ENCODE assay signal across 8 mouse cellular contexts in genomic region chr11:116433356-116434286, GRCm38 (mm10). TPM values are rescaled to one million over a fixed set of nuclear protein-coding genes. Genes with fewer than 3 reads are reported as not detected.
A peak's percentile ranks its signal among the peaks of the same experiment; 100 is the strongest.
DNase-seq lines count a peak whose midpoint lies in the region; ATAC-seq and TF ChIP-seq lines count a peak whose summit lies in the region.

Ubald2 (plus strand) TSS chr11:116434094.

- H3K9me3 ChIP-seq in erythroblast, embryonic 14.5 days (ENCODE audit: control insufficient read depth, low read length) = no peaks in the 10 kb centered on the region
- no peaks in the 10 kb centered on the region for H3K9me3 ChIP-seq in heart, embryonic 11.5 days (replicated peaks; ENCODE audit: control insufficient read depth, low read length)
- no peaks in the 10 kb centered on the region for H3K9me3 ChIP-seq in kidney, embryonic 16.5 days (ENCODE audit: low read length)

- no peaks in the 10 kb centered on the region for H3K27me3 ChIP-seq in C2C12 (ENCODE audit: control insufficient read depth, insufficient read depth, insufficient read length)
- H3K27me3 ChIP-seq in erythroblast, embryonic 14.5 days (ENCODE audit: control insufficient read depth) = no peaks in the 10 kb centered on the region
- H3K27me3 ChIP-seq in heart, embryonic 11.5 days (ENCODE audit: control insufficient read depth, insufficient read depth, low read length) = no peaks in the 10 kb centered on the region
- H3K27me3 ChIP-seq in kidney, embryonic 16.5 days (ENCODE audit: insufficient read depth, low read length) = no peaks in the 10 kb centered on the region
- no peaks in the 10 kb centered on the region for H3K27me3 ChIP-seq in liver, adult 2 months (ENCODE audit: control insufficient read depth, insufficient read depth, low read length)
- no peaks in the 10 kb centered on the region for H3K27me3 ChIP-seq in myocyte (ENCODE audit: control insufficient read depth, insufficient read depth, insufficient read length)
- no peaks in the 10 kb centered on the region for H3K27me3 ChIP-seq in splenic B cell, adult 2 months (ENCODE audit: control insufficient read depth, insufficient read depth, low read length, poor library complexity, severe bottlenecking)

- H3K4me1 ChIP-seq in erythroblast, embryonic 14.5 days (ENCODE audit: control insufficient read depth) = peaks cover 77% of the 10 kb centered on the region
- peaks cover 46% of the 10 kb centered on the region for H3K4me1 ChIP-seq in heart, embryonic 11.5 days (ENCODE audit: control insufficient read depth, insufficient read depth, low read length)
- H3K4me1 ChIP-seq in kidney, embryonic 16.5 days (ENCODE audit: insufficient read depth, low read length) = peaks cover 48% of the 10 kb centered on the region
- H3K4me1 ChIP-seq in liver, adult 2 months (ENCODE audit: control insufficient read depth, insufficient read depth, low read length) = peaks cover 8% of the 10 kb centered on the region; the same call in 1 of the 2 replicates

- peak within 1 kb of the TSS; percentile 92 for H3K27ac ChIP-seq in heart, embryonic 11.5 days (ENCODE audit: low read depth, low read length)
- peak within 1 kb of the TSS; percentile 97 for H3K27ac ChIP-seq in kidney, embryonic 16.5 days (ENCODE audit: low read length)
- H3K27ac ChIP-seq in liver, adult 2 months (replicated peaks; ENCODE audit: insufficient read depth, low read depth, low read length) = peak within 1 kb of the TSS; percentile 85

- peak; percentile 100 for DNase-seq in brain, embryonic 14.5 days (ENCODE audit: low read depth)
- peak; percentile 98 for DNase-seq in liver, adult 2 months (ENCODE audit: extremely low read depth, low read depth, low spot score)
- peak; percentile 99 for DNase-seq in splenic B cell, adult 2 months (ENCODE audit: low read depth, low spot score)

- H3K79me2 ChIP-seq in C2C12 (ENCODE audit: control insufficient read depth, insufficient read depth) = peaks cover 24% of the 10 kb centered on the region
- H3K79me2 ChIP-seq in liver, adult 2 months (ENCODE audit: control insufficient read depth, insufficient read depth, low read length) = no peaks in the 10 kb centered on the region
- H3K79me2 ChIP-seq in myocyte (ENCODE audit: control insufficient read depth, insufficient read depth) = peaks cover 18% of the 10 kb centered on the region

- TF ChIP-seq POLR2A in brain, embryonic 14.5 days (IDR thresholded peaks at IDR 0.05; ENCODE audit: borderline replicate concordance, extremely low read depth, insufficient read depth, insufficient read length, poor library complexity, severe bottlenecking) = peak; percentile 87
- peak; percentile 59; the same call in 1 of the 2 replicates for TF ChIP-seq POLR2A in liver, adult 2 months (IDR thresholded peaks at IDR 0.05; ENCODE audit: extremely low read depth, insufficient read depth, low read length)
- peak; percentile 41 for TF ChIP-seq POLR2A in myocyte (IDR thresholded peaks at IDR 0.05; ENCODE audit: insufficient read length, low read depth)

- WGBS in heart, embryonic 11.5 days (ENCODE audit: insufficient replicate concordance) = 2% methylated on average over 66 of the region's 66 CpGs
- 3% methylated on average over 61 of the region's 66 CpGs for WGBS in kidney, embryonic 16.5 days
- WGBS in liver, adult 2 months = 3% methylated on average over 66 of the region's 66 CpGs

- H3K36me3 ChIP-seq in C2C12 (ENCODE audit: control insufficient read depth, insufficient read depth) (peaks cover 15% of the 10 kb centered on the region), myocyte (ENCODE audit: control insufficient read depth, insufficient read depth) (no peaks in the 10 kb centered on the region)
- H3K36me3 ChIP-seq in erythroblast, embryonic 14.5 days (ENCODE audit: control insufficient read depth) = peaks cover 37% of the 10 kb centered on the region
- 0 out of 2 replicates have a peak, but pooled peaks cover 3% of the 10 kb centered on the region for H3K36me3 ChIP-seq in heart, embryonic 11.5 days (ENCODE audit: control insufficient read depth, insufficient read depth, low read length)
- H3K36me3 ChIP-seq in kidney, embryonic 16.5 days (ENCODE audit: insufficient read depth, low read length) = peaks cover 21% of the 10 kb centered on the region
- H3K36me3 ChIP-seq in liver, adult 2 months (ENCODE audit: control insufficient read depth, insufficient read depth, low read length) = peaks cover 3% of the 10 kb centered on the region; the same call in 1 of the 2 replicates
- 0 out of 2 replicates have a peak, but pooled peaks cover 4% of the 10 kb centered on the region for H3K36me3 ChIP-seq in splenic B cell, adult 2 months (ENCODE audit: control insufficient read depth, insufficient read depth, low read length, poor library complexity, severe bottlenecking)

- peak within 1 kb of the TSS; percentile 83 for H3K4me2 ChIP-seq in heart, embryonic 11.5 days
- peak within 1 kb of the TSS; percentile 63 for H3K4me2 ChIP-seq in kidney, embryonic 16.5 days (replicated peaks; ENCODE audit: low read depth, low read length)
- peak within 1 kb of the TSS; percentile 86 for H3K4me2 ChIP-seq in myocyte (ENCODE audit: low read depth)

- H3K4me3 ChIP-seq in C2C12 (ENCODE audit: insufficient read depth, poor library complexity, severe bottlenecking) (peak within 1 kb of the TSS; percentile 74), myocyte (peak within 1 kb of the TSS; percentile 55)
- H3K4me3 ChIP-seq in erythroblast, embryonic 14.5 days (replicated peaks) = peak within 1 kb of the TSS; percentile 87
- peak within 1 kb of the TSS; percentile 90 for H3K4me3 ChIP-seq in heart, embryonic 11.5 days (ENCODE audit: low read depth, low read length)
- H3K4me3 ChIP-seq in kidney, embryonic 16.5 days (ENCODE audit: low read length) = peak within 1 kb of the TSS; percentile 96
- H3K4me3 ChIP-seq in liver, adult 2 months (ENCODE audit: insufficient read depth, low read depth, low read length) = peak within 1 kb of the TSS; percentile 78

- peak within 1 kb of the TSS; percentile 96 for H3K9ac ChIP-seq in heart, embryonic 11.5 days (ENCODE audit: low read depth, low read length)
- H3K9ac ChIP-seq in kidney, embryonic 16.5 days (replicated peaks; ENCODE audit: low read length) = peak within 1 kb of the TSS; percentile 95
- peak within 1 kb of the TSS; percentile 93 for H3K9ac ChIP-seq in liver, adult 2 months (ENCODE audit: low read depth, low read length)

- ATAC-seq in heart, embryonic 11.5 days (replicated peaks; ENCODE audit: insufficient number of reproducible peaks, low FRiP score, low TSS enrichment) = peak; percentile 94
- peak; percentile 97 for ATAC-seq in kidney, embryonic 16.5 days (ENCODE audit: low FRiP score, low TSS enrichment)

- no peak for TF ChIP-seq CTCF in C2C12 (IDR thresholded peaks at IDR 0.05; ENCODE audit: control insufficient read depth, insufficient read depth, insufficient read length)
- TF ChIP-seq CTCF in brain, embryonic 14.5 days (IDR thresholded peaks at IDR 0.05; ENCODE audit: borderline replicate concordance, extremely low read depth, insufficient read depth, insufficient read length) = no peak
- TF ChIP-seq CTCF in liver, adult 2 months (IDR thresholded peaks at IDR 0.05; ENCODE audit: low read depth, low read length) = no peak

- H3ac ChIP-seq in C2C12 (ENCODE audit: control insufficient read depth, insufficient read length, low read depth) = peak within 1 kb of the TSS; percentile 62
- peak within 1 kb of the TSS; percentile 26 for H3ac ChIP-seq in myocyte (ENCODE audit: control insufficient read depth, insufficient read length)

- peaks cover 2% of the 10 kb centered on the region for H3K79me3 ChIP-seq in C2C12 (ENCODE audit: low read depth)

TF ChIP-seq in C2C12, 6 proteins besides CTCF, POLR2A, EP300 and RAD21:
- TF ChIP-seq USF1 (IDR thresholded peaks at IDR 0.05; ENCODE audit: low read depth) (no peak), MYOG (IDR thresholded peaks at IDR 0.05; ENCODE audit: control insufficient read depth, extremely low read depth, insufficient read length) (no peak), CEBPB (IDR thresholded peaks at IDR 0.05; ENCODE audit: low read depth) (peak; percentile 61), FOSL1 (IDR thresholded peaks at IDR 0.05; ENCODE audit: insufficient read depth, low read length, poor library complexity, severe bottlenecking) (no peak), MYOD1 (IDR thresholded peaks at IDR 0.05; ENCODE audit: control insufficient read depth, insufficient read length, low read depth) (no peak), MAX (IDR thresholded peaks at IDR 0.05) (peak; percentile 72)

TF ChIP-seq in myocyte, 11 proteins besides CTCF, POLR2A, EP300 and RAD21:
- TF ChIP-seq TCF12 (IDR thresholded peaks at IDR 0.05; ENCODE audit: insufficient read depth, poor library complexity, severe bottlenecking) (no peak), USF1 (IDR thresholded peaks at IDR 0.05; ENCODE audit: low read depth) (no peak), MAX (IDR thresholded peaks at IDR 0.05; ENCODE audit: low read depth) (peak; percentile 21), POLR2AphosphoS2 (IDR thresholded peaks at IDR 0.05; ENCODE audit: insufficient read length, low read depth) (no peak), REST (IDR thresholded peaks at IDR 0.05; ENCODE audit: insufficient read depth, insufficient read length) (no peak), MYOG (IDR thresholded peaks at IDR 0.05; ENCODE audit: control insufficient read depth in 1 of 3, insufficient read depth in 1 of 3, insufficient read length in 2 of 3, low read depth in 2 of 3) (peak in 1 of 3 experiments; percentile 11), CEBPB (IDR thresholded peaks at IDR 0.05; ENCODE audit: insufficient read depth, poor library complexity, severe bottlenecking) (no peak), E2F4 (IDR thresholded peaks at IDR 0.05; ENCODE audit: insufficient read depth) (peak; percentile 84), SRF (IDR thresholded peaks at IDR 0.05; ENCODE audit: control insufficient read depth, insufficient read length, low read depth) (peak; percentile 41), TCF3 (IDR thresholded peaks at IDR 0.05; ENCODE audit: insufficient read length, low read depth) (no peak), MYOD1 (IDR thresholded peaks at IDR 0.05; ENCODE audit: control insufficient read depth in 1 of 3, insufficient read length in 2 of 3, low read depth in 2 of 3) (no peak)

RNA-seq across cellular contexts. Expression of gene Ubald2, which starts in this region (rescaled TPM):
- polyA plus RNA-seq in C2C12 (2012; fragmentation: generic; extraction: Trizol) = 126 TPM
- 203 and 296 TPM in 2 replicates for polyA plus RNA-seq in brain, embryonic 14.5 days (2012; rRNA removed)
- polyA plus RNA-seq in erythroblast, embryonic 14.5 days (2012) = 377 and 469 TPM in 2 replicates
- 60.6 and 68.3 TPM in 2 replicates for polyA plus RNA-seq in heart, embryonic 11.5 days (2014; fragmentation: Nextera tagmentation; extraction: Ambion mirVana)
- 51.2 and 51.4 TPM in 2 replicates for polyA plus RNA-seq in kidney, embryonic 16.5 days (2015; fragmentation: Nextera tagmentation; extraction: Ambion mirVana)
- total RNA-seq in liver, adult 2 months (2014; rRNA removed) = 16.1 and 16.6 TPM in 2 replicates
- polyA plus RNA-seq in liver, adult 2 months (2012; rRNA removed) = 45.7 and 72.0 TPM in 2 replicates
- polyA plus RNA-seq in myocyte (2012; fragmentation: generic; extraction: Trizol) = 120 TPM

Comparison
In these comparisons a context has a peak if more than half of its experiments do, and no peak if none do; other contexts are left out.
1. Peak in every context shown above with its lines: DNase-seq, ATAC-seq, H3K4me3 ChIP-seq and H3K27ac ChIP-seq.